Mouse (Mus musculus) heart, embryonic 14.5 days (tissue): Measurements from ENCODE around the gene Colgalt2. TPM values are rescaled to one million over a fixed set of nuclear protein-coding genes. Genes with fewer than 3 reads are reported as not detected.

Experiments
- ATAC-seq: fragments of 200-750 bp; cut with Nextera tagmentation; 2 replicates; pipeline ENCODE4 v1.8.0; 2017; ENCODE audit warnings: low read depth, moderate TSS enrichment; ENCODE audit not compliant: insufficient number of reproducible peaks, insufficient read depth, low FRiP score
- H3K27ac ChIP-seq, 2 experiments: fragments of 200-500 bp in 1 of 2; fragments of 300-500 bp in 1 of 2; sonication (generic) in 1 of 2; replicated peaks in 1 of 2; 2 replicates each; pipeline ENCODE4 v1.5.1; 2012 to 2014; ENCODE audit warnings: low read depth in 2 of 2, low read length in 2 of 2, control low read depth in 1 of 2, mild to moderate bottlenecking in 1 of 2, mixed read lengths in 1 of 2; ENCODE audit not compliant: control insufficient read depth in 1 of 2, insufficient read depth in 1 of 2
- H3K27me3 ChIP-seq: fragments of 300-500 bp; sonication (generic); 2 replicates; pipeline ENCODE4 v1.6.1; 2014; ENCODE audit warnings: mild to moderate bottlenecking, low read length, control low read depth; ENCODE audit not compliant: control insufficient read depth, insufficient read depth
- H3K36me3 ChIP-seq: fragments of 300-500 bp; sonication (generic); 2 replicates; pipeline ENCODE4 v1.6.1; 2014; ENCODE audit warnings: mild to moderate bottlenecking, control low read depth, low read length, mixed read lengths; ENCODE audit not compliant: control insufficient read depth, insufficient read depth
- H3K4me1 ChIP-seq, 2 experiments: fragments of 200-500 bp in 1 of 2; fragments of 300-500 bp in 1 of 2; sonication (generic) in 1 of 2; 2 replicates each; pipeline ENCODE4 v1.6.1; 2012 to 2014; ENCODE audit warnings: low read length in 2 of 2, control low read depth in 1 of 2, mixed read lengths in 1 of 2; ENCODE audit not compliant: control insufficient read depth in 2 of 2, insufficient read depth in 2 of 2
- H3K4me2 ChIP-seq: fragments of 300-500 bp; sonication (generic); 2 replicates; pipeline ENCODE4 v1.6.1; 2014; ENCODE audit warnings: mild to moderate bottlenecking, low read length
- H3K4me3 ChIP-seq, 2 experiments: fragments of 200-500 bp in 1 of 2; fragments of 300-500 bp in 1 of 2; sonication (generic) in 1 of 2; 2 replicates each; pipeline ENCODE4 v1.5.1; 2012 to 2014; ENCODE audit warnings: low read length in 2 of 2, mild to moderate bottlenecking in 2 of 2, control low read depth in 1 of 2, low read depth in 1 of 2, moderate library complexity in 1 of 2; ENCODE audit not compliant: control insufficient read depth in 1 of 2, insufficient read depth in 1 of 2
- H3K9ac ChIP-seq: fragments of 300-500 bp; sonication (generic); 2 replicates; pipeline ENCODE4 v1.6.1; 2014; ENCODE audit warnings: mild to moderate bottlenecking, low read length
- H3K9me3 ChIP-seq: fragments of 300-500 bp; sonication (generic); 2 replicates; pipeline ENCODE4 v1.6.1; 2016; ENCODE audit warnings: low read length, control low read depth; ENCODE audit not compliant: control insufficient read depth
- WGBS: fragments of 180-500 bp; shearing (Covaris S2); extraction: QIAGEN DNeasy Blood & Tissue Kit; methylation state at CpG from one replicate; pipeline ENCODE4 v1.1.7; 2014; 5-methylcytosine and 5-hydroxymethylcytosine counted together
- polyA plus RNA-seq: library from polyadenylated mRNA; unstranded; fragments of >200 nt; fragmentation: Nextera tagmentation; extraction: Ambion mirVana; gene quantifications from 2 replicates; pipeline ENCODE4 v1.2.1, GENCODE M21; 2014

The Colgalt2 gene
- polyA plus RNA-seq, 1 experiment from 2014 or later = 2.8 TPM

DNA sequence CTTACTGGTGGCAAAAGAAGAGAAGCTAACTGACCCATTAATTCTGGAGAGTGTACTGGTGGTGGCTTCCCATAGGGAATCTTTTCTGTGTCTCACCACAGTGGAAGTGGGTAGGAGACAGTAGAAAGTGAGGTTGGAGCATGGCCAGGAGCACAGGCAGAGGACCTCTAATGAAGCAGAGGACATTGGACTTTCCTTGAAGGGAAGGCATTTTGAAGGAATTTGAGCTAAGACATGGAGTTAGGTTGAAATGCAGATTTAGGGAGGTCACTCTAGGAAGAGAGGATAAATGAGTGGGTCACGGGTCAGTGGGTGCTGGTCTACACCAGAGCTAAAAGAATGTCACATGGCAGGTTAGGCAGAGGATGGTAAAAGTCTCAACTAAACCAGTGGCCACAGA lies 91.2 kb downstream of the Colgalt2 start:
- no peaks in the 10 kb centered on the region for H3K4me1 ChIP-seq
- H3K36me3 ChIP-seq = no peaks in the 10 kb centered on the region
- no peaks in the 10 kb centered on the region for H3K9me3 ChIP-seq
- H3K27ac ChIP-seq = no peak overlapping the region
- no peak overlapping the region for H3K4me3 ChIP-seq
- H3K9ac ChIP-seq = no peak overlapping the region
- H3K4me2 ChIP-seq = no peak overlapping the region
- WGBS = 96% methylated on average over 1 of the region's 1 CpGs
- ATAC-seq = no peak
- H3K27me3 ChIP-seq = no peaks in the 10 kb centered on the region

DNA sequence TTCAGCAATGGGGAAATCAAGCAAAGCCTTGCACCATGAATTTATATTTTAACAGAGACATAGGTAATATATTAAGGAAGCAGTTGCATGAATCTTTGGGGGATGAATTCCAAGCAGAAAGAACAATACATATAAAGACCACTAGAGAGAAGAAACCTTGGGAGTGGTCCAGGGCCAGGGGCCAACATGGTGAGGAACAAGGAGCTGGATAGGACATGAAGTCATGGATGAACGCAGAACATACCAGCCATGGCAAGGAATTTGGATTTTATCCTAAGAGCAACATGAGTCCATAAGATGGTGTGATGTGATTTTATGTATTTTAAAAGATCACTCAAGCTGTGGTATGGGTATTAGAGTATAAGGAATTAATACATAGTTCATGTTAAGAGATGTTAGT lies 92.6 kb downstream of the Colgalt2 start:
- no peak overlapping the region for H3K4me3 ChIP-seq
- no peak overlapping the region for H3K9ac ChIP-seq
- H3K9me3 ChIP-seq = no peaks in the 10 kb centered on the region
- no peak overlapping the region for H3K4me2 ChIP-seq
- peaks cover under 1 to 7% of the 10 kb centered on the region in 2 experiments; a peak in 3 of 4 replicates for H3K4me1 ChIP-seq
- H3K36me3 ChIP-seq = no peaks in the 10 kb centered on the region
- WGBS = 92% methylated on average over 1 of the region's 1 CpGs
- H3K27ac ChIP-seq = no peak overlapping the region
- no peak for ATAC-seq
- H3K27me3 ChIP-seq = no peaks in the 10 kb centered on the region

DNA sequence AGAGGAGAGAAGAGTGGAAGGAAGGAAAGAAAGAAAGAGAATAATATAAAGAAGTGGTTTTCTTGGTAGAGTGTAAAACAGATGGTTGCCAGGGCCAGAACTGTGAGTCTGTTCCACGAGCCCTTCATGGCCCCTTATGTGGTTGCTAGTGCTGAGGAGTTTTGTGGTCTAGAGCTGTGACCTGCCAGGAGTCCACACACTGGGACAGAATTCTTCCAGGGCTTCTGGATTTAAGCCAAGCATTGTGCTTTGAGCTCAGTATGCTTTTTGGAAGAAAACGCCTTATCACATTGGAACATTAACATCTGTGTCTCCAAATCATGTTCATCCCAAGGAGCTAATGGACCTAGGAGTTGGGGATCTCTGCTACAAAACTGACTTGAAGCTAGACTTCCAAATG lies 97.2 kb downstream of the Colgalt2 start:
- 0 out of 4 replicates have a peak overlapping the region, but pooled peaks have one; percentile 22 to 36 for H3K27ac ChIP-seq
- no peaks in the 10 kb centered on the region for H3K27me3 ChIP-seq
- 41% methylated on average over 2 of the region's 2 CpGs for WGBS
- no peaks in the 10 kb centered on the region for H3K9me3 ChIP-seq
- no peak overlapping the region for H3K4me2 ChIP-seq
- peaks cover 6 to 12% of the 10 kb centered on the region in 2 experiments; a peak in 3 of 4 replicates for H3K4me1 ChIP-seq
- H3K36me3 ChIP-seq = no peaks in the 10 kb centered on the region
- no peak overlapping the region for H3K9ac ChIP-seq
- no peak for ATAC-seq
- no peak overlapping the region for H3K4me3 ChIP-seq

DNA sequence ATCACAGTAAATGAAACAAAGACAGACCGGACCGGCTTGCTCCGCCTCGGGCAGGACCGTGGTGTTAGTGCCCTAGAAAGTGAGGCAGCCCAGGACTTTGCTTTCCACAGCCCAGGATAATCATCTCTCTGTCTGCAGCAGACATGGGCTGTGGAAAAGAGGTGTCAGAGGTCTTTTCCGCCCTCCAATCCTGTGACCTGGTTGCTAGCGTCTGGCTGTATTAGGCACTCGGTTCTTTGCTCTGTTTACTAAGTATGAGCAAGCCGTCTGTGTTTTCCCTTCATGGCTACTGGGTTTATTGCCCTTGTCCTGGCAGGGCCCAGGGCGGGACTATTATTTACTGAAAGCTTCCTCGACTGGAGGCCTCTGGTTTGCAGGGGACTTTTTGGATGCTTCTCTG lies 98.0 kb downstream of the Colgalt2 start:
- no peak; the same call in 1 of the 2 replicates for ATAC-seq
- H3K4me3 ChIP-seq = no peak overlapping the region
- peak overlapping the region; percentile 46 for H3K27ac ChIP-seq
- H3K4me1 ChIP-seq = peaks cover 6 to 12% of the 10 kb centered on the region in 2 experiments; a peak in 3 of 4 replicates
- H3K36me3 ChIP-seq = no peaks in the 10 kb centered on the region
- 47% methylated on average over 11 of the region's 11 CpGs for WGBS
- no peaks in the 10 kb centered on the region for H3K9me3 ChIP-seq
- H3K9ac ChIP-seq = no peak overlapping the region
- H3K27me3 ChIP-seq = no peaks in the 10 kb centered on the region
- peak overlapping the region; percentile 31; the same call in 1 of the 2 replicates for H3K4me2 ChIP-seq

DNA sequence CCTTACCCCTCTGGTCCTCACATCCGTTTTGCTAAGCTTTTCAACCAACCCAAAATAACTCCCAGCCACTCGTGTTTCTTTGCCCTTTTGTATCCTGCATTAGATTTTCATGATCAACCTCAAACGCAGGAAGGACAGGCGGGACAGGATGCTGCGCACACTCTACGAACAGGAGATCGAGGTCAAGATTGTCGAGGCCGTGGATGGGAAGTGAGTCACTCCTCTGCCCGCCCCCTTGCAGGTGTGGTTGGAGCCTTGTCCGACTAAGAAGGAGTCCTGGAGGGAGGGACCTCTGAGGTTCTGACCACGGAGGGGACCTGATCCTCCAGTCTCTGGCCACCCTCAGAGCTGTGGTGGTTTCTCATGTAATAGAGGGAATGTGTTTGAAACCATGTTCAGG lies 100.2 kb downstream of the Colgalt2 start:
- no peak overlapping the region for H3K4me3 ChIP-seq
- H3K27me3 ChIP-seq = no peaks in the 10 kb centered on the region
- H3K9me3 ChIP-seq = no peaks in the 10 kb centered on the region
- no peak overlapping the region for H3K27ac ChIP-seq
- no peak for ATAC-seq
- no peak overlapping the region for H3K4me2 ChIP-seq
- no peaks in the 10 kb centered on the region for H3K36me3 ChIP-seq
- 72% methylated on average over 12 of the region's 12 CpGs for WGBS
- H3K4me1 ChIP-seq = peaks cover 6 to 12% of the 10 kb centered on the region in 2 experiments; a peak in 3 of 4 replicates
- no peak overlapping the region for H3K9ac ChIP-seq

DNA sequence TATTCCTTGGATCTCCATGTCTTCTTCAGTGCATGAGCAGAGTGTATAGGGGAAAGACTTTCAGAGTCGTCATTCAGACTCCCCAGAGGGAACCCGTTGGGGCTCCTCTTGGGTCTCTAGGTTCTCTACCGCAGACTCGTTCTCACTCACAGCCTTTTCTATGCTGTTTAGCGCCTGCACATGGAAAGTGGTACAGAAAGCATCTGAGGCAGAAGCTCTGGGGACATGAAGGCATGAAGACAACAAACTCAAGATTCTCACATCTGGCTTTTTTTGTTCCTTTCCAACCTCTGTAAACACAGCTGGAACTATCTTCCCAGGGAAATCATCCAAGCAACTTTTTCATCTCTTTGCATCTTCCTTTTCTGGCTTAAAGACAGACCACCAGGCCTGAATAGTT lies 106.5 kb downstream of the Colgalt2 start:
- Histone ChIP-seq H3K4me3 (no peak overlapping the region), H3K36me3 (peaks cover 4% of the 10 kb centered on the region; the same call in 1 of the 2 replicates), H3K9ac (no peak overlapping the region), H3K4me1 (no peaks in the 10 kb centered on the region), H3K9me3 (no peaks in the 10 kb centered on the region), H3K27me3 (no peaks in the 10 kb centered on the region), H3K27ac (no peak overlapping the region), H3K4me2 (no peak overlapping the region)
- 83% methylated on average over 5 of the region's 5 CpGs for WGBS
- no peak for ATAC-seq

DNA sequence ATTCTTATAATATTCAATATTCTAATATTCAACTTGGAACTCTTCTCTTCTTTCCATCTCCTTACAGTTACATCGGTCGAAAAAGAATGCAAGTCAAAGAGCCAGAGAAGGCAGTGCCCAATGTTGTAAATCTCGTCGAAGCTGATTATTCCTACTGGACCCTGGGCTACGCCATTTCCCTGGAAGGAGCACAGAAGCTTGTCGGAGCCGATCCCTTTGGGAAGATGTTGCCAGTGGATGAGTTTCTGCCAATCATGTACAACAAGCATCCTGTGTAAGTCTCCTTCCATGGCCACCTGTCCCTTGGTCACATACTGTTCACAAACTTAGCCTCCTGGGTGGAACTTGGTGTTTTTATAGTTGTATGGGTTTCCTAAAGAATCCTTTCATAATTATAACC lies 107.1 kb downstream of the Colgalt2 start:
- H3K27ac ChIP-seq = no peak overlapping the region
- WGBS = 93% methylated on average over 7 of the region's 7 CpGs
- H3K4me3 ChIP-seq = no peak overlapping the region
- H3K9ac ChIP-seq = no peak overlapping the region
- H3K27me3 ChIP-seq = no peaks in the 10 kb centered on the region
- ATAC-seq = no peak
- peaks cover 4% of the 10 kb centered on the region; the same call in 1 of the 2 replicates for H3K36me3 ChIP-seq
- no peaks in the 10 kb centered on the region for H3K9me3 ChIP-seq
- no peaks in the 10 kb centered on the region for H3K4me1 ChIP-seq
- H3K4me2 ChIP-seq = no peak overlapping the region
